Mouse (Mus musculus) WW6 (cell line): ENCODE measurements around the gene Myo1d.

ENCODE experiments used
- DNase-seq: peaks from one replicate; pipeline ENCODE4 v3.0.0-alpha.2; 2013; ENCODE audit warnings: low read depth, low spot score

Gene Myo1d

GRCm38 (mm10) chr11:80724701-80725100, 55.1 kb downstream of the Myo1d start:
- no peak for DNase-seq

- DNase-seq = no peak
Observed at GRCm38 (mm10) chr11:80723406-80724047, 56.3 kb downstream of the Myo1d start.

GRCm38 (mm10) chr11:80719014-80719413, 60.8 kb downstream of the Myo1d start:
- no peak for DNase-seq

DNA sequence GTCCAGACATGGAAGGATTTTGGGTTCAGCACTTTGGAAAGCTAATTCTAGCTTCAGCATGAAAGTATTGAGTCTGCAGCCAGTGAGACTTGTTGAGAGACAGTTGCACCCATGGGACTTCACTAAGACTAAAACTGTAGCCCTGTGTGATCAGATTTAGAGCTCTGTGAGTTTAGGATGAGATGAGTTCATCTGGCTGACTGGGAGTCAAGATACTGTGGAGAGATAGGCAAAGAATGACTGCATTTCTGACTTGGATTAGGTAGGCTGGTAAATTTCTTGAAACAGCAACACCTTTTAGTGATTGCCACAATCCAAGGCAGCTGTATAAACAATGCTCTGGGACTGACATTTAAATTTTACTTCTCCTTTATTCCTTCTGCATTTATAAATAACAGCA, 61.8 kb downstream of the Myo1d start:
- no peak for DNase-seq

GRCm38 (mm10) chr11:80715115-80715514, 64.7 kb downstream of the Myo1d start:
- no peak for DNase-seq

- no peak for DNase-seq
Observed at GRCm38 (mm10) chr11:80713705-80714104, 66.1 kb downstream of the Myo1d start.

GRCm38 (mm10) chr11:80712201-80712600, 67.6 kb downstream of the Myo1d start:
- no peak for DNase-seq

DNA sequence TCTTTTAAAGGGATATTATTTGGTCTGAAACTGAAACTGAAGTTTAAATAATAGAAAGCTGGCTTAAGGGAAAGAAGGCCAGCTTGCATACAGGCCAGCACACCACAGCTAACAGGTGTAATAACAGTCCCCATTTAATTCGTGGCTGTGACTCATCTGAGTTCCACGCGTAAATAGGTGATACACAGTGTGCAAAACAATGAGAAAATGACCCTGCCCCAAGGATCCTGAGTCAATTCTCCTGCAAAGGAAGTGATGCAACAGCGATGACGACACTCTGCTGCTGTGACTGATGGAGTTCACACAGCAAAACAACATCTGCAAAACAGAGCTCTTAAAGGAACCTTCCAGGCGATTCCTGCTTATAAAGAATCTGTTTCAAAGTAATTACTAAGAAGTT, 68.5 kb downstream of the Myo1d start:
- DNase-seq = no peak

DNA sequence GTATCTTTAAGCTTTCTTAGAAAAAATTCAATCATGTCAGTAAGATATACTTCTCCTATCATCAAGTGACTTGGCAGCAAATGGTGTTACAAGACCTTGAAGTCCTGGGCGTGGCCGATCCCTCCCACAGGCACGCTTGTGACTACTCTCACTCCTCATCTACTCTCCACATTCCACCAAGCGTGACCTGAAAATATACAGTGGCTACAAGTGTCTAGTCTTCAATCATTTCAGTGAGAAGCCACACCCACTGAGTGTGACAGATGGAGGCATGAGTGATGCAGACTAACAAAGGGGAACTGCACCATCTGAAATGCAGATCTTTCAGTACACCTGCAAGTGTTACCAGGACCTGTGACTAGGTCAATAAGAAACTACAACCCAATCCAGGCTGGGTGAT, 79.2 kb downstream of the Myo1d start:
- DNase-seq = no peak

DNA sequence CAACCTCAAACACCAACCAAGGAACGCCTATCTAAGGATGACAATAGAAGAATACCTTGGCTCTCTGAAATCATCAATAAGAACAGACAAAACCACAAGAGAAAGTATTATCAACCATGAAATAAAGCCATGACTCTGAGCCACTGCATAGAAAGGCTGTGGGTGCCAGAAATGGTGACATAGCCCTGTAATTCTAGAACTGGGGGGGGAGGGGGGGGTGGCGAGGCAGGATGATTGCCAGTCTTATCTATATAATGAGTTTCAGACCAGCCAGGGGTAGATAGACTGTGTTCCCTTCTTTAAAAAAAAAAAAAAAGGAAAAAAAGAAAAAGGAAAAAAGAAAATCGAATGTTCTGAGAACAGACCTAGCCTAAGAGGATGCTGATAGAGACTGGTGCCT, 81.1 kb downstream of the Myo1d start:
- no peak for DNase-seq

DNA sequence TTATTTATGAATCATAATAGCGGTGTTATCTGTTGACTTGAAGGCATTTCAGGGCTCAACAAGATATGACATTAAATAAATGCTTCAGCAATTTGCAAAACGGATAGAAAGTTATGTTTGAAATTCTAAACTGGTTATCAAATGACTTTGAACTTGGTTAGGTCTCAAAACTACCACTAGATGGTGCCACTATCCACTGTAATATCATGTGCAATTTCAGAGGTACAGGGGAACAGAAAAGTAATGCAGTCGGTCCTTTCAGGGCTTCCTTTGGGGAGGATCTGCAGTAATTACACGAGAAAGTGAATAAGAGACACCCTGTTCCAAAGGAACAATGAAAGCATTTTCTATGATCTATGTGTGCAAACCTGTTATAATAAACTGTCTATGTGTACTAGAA, 83.5 kb downstream of the Myo1d start:
- no peak for DNase-seq

DNA sequence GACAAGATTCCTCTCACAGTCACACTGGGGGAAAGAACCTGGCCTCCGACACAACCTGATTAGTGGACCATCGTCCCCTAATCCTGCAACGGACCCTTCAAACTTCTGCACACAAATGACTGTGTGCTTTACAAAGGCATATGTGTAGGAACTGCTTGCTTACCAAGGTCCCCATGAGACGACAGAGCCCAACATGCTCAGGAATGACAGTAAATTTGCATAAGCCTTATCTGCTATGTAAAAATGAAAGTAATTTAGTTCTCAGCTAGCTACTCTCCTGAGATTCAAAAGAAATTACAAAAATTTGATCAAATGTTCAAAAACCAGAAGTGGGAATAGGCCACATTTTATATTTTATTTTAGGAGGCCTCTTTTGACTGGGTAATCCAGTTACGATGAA, 95.2 kb downstream of the Myo1d start:
- no peak for DNase-seq

GRCm38 (mm10) chr11:80682745-80683144, 97.1 kb downstream of the Myo1d start:
- no peak for DNase-seq

DNA sequence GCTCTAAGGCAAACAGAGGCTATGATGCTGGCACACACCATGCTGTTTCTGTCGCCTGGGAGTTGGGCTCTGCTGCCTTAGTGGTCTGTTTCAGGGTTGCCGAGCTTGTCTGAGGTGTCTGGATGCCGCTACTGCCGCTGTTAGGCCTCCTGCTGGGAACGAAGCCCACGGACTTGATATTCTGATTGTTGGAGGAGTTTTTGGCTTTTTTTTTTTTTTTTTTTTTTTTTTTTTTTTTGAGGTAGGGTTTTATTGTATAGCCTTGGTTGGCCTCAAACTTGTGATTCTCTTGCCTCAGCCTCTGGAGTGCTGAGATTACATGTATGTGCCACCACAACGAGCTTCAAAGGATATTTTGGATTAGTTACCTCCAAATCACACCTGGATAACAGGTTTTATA, 106.8 kb downstream of the Myo1d start:
- DNase-seq = no peak

GRCm38 (mm10) chr11:80670391-80670790, 109.4 kb downstream of the Myo1d start:
- no peak for DNase-seq

DNA sequence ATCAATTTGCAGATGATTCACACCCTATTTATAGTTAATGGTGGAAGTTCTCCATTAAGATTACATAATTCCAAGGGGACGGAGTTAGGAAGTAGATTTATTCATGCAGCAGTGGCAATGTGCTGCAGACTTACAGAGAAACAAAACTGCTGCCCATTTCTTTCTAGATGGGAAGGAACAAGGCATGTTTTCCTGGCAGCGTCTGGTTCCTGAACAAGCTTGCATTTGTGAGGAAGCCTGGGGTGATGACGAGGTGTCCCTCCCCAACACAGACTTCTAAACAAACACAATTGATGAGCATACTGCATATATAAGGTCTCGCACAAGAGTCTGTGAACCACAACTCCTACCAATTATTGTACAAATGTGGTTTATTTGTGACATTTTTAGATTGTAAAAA, 109.9 kb downstream of the Myo1d start:
- DNase-seq = no peak

DNA sequence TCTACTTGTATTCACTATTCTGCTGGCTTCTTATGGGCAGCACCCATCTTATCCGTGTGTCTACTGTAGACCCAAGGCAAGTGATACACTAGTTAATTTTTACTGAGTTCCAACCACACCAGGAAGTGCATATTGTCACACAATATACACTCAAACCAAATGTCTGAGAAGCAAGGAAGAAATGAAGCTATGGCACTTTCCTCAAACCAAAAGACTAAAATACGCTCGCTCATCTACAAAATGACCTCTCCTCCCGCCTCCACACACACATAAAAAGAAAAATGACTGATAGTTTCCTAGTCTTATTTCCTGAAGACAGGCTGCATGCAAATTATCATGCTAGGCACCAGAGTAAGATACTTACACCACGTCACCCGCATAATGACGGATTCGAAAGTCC, 113.6 kb downstream of the Myo1d start:
- DNase-seq = no peak

- DNase-seq = no peak
Observed at GRCm38 (mm10) chr11:80664261-80664660, 115.6 kb downstream of the Myo1d start.

- no peak for DNase-seq
Observed at GRCm38 (mm10) chr11:80645111-80645510, 134.7 kb downstream of the Myo1d start.

DNA sequence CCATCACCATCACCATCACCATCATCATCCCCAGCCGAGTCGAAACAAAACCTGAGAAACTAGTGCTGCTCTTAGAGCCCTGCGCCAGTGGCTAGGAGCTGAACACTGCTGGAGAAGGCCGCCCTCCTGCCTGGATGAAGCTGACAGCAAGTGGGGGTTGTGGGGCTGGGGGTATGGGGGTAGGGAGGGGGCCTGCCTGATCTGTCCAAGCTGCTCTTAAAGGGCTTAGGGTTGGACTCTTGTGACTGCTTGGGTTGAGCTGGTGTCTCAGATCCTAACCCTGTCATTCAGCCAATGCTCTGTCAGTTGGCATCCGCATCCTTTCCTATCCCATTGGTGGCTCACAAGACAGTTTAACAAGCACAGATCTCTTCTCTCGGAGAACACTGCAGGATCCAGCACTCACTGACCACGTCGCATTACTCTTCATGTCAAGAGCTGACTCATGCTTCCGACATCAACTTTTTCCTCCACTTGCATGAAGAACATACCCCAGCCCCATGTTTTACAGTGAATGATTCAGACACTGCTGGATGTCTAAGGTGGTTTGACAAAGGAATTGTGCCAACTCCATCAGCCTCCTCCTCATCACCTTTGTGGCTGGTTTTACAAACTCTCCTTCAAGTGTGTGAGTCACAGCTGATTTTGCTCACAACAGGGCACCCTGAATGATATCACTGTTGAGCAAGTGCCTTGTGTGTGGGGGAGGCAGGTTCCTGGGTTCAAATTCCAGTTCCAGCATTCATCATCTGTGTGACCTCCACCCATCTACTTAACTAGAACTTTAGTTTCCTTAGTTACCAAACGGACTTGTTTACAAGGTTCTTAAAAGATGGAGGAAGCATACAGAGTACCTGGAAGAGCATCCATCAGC, 150.6 kb downstream of the Myo1d start:
- no peak for DNase-seq

DNA sequence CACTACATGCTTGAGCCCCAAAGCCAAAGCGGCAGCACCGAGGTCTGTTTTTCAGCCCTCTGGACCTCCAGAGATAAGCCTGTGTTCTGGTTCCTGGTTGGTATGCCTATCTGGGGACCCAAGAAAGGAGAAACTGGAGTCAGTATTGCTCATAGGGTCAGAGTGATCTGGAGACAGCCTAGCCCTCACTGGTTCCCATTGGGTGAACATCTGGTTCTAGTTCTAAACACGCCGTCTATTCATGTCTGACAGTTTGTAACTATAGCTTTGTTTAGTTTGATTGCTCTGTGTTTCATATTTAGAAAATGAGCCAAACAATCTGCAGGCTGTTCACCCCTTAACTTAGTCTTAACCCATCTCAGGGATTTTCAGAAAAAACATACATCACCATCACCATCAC, 151.2 kb downstream of the Myo1d start:
- DNase-seq = no peak

DNA sequence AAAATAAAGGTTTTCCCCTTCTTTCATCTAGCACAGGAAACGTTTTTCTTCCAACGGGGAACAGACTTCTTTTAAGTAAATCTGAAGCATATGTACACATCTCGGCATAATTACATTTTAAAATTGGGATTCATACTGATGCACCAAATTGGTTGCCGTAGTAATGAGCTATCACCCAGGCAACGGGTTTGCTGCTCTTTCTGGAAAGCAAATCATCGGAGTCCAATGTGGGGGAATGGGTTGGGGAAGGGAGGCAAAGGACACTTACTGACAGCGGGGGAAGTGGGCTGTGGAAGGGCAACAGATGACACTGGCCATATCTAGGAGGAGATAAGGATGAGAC, 156.8 kb downstream of the Myo1d start:
- no peak for DNase-seq
